1 mouse cellular context compared by ENCODE assay signal in genomic region chr4:107182796-107183195, GRCm38 (mm10).
A peak's percentile ranks its signal among the peaks of the same experiment; 100 is the strongest.
TF ChIP-seq lines count a peak whose summit lies in the region.

No protein-coding gene starts in this region.

TF ChIP-seq in MEL, 35 proteins besides CTCF, POLR2A, EP300 and RAD21 (continued from another document):
- TF ChIP-seq TAL1 (IDR thresholded peaks at IDR 0.05; ENCODE audit: low read length) = peak; percentile 41
- peak; percentile 52; the same call in 1 of the 2 replicates for TF ChIP-seq TCF12 (IDR thresholded peaks at IDR 0.05; ENCODE audit: low read depth, low read length)
- no peak for TF ChIP-seq TBP (IDR thresholded peaks at IDR 0.05; ENCODE audit: low read depth, low read length)
- TF ChIP-seq USF2 (IDR thresholded peaks at IDR 0.05; ENCODE audit: borderline replicate concordance in 1 of 2, insufficient read depth in 1 of 2, low read depth in 1 of 2, low read length in 2 of 2) = no peak
- no peak for TF ChIP-seq HCFC1 (IDR thresholded peaks at IDR 0.05; ENCODE audit: low read depth, low read length)
- TF ChIP-seq MAFK (IDR thresholded peaks at IDR 0.05; ENCODE audit: borderline replicate concordance, low read depth, low read length) = no peak
- TF ChIP-seq RCOR1 (IDR thresholded peaks at IDR 0.05; ENCODE audit: low read depth, low read length) = peak; percentile 16; the same call in 1 of the 2 replicates
